Mouse (Mus musculus): ENCODE results near the gene Pusl1. TPM values are rescaled to one million over a fixed set of nuclear protein-coding genes. Genes with fewer than 3 reads are reported as not detected.

Gene Pusl1
- polyA plus RNA-seq (2015; fragmentation: Nextera tagmentation; extraction: Ambion mirVana): 28.7 and 32.4 TPM in 2 replicates

GRCm38 (mm10) chr4:155891551-155892001 is at the start of gene Pusl1, which contains the start of gene Acap3:
TSS of gene Pusl1 (minus strand) at chr4:155891781.
TSS of gene Acap3 (plus strand) at chr4:155891822.
- peak; percentile 88 for ATAC-seq (replicated peaks; ENCODE audit: insufficient number of reproducible peaks, insufficient read depth, low FRiP score, low read depth)
- H3K4me1 ChIP-seq (replicated peaks): peaks cover 41% of the 10 kb centered on the region
- peak within 1 kb of the TSS; percentile 99 for H3K27ac ChIP-seq
- no peaks in the 10 kb centered on the region for H3K9me3 ChIP-seq (replicated peaks)
- peaks cover 29% of the 10 kb centered on the region for H3K36me3 ChIP-seq
- no peaks in the 10 kb centered on the region for H3K27me3 ChIP-seq
- under 1% methylated on average over 52 of the region's 52 CpGs for WGBS
- peak within 1 kb of the TSS; percentile 93 for H3K9ac ChIP-seq
- H3K4me2 ChIP-seq: peak within 1 kb of the TSS; percentile 93
- peak within 1 kb of the TSS; percentile 88 for H3K4me3 ChIP-seq

GRCm38 (mm10) chr4:155932031-155932430 is 40.5 kb upstream of the Pusl1 start:
- no peak overlapping the region for H3K9ac ChIP-seq
- peaks cover 4% of the 10 kb centered on the region for H3K27me3 ChIP-seq
- no peak for ATAC-seq (replicated peaks; ENCODE audit: insufficient number of reproducible peaks, insufficient read depth, low FRiP score, low read depth)
- no peak overlapping the region for H3K27ac ChIP-seq
- H3K4me2 ChIP-seq: no peak overlapping the region
- no peaks in the 10 kb centered on the region for H3K4me1 ChIP-seq (replicated peaks)
- H3K9me3 ChIP-seq (replicated peaks): no peaks in the 10 kb centered on the region
- no peak overlapping the region for H3K4me3 ChIP-seq
- no peaks in the 10 kb centered on the region for H3K36me3 ChIP-seq
- 58% methylated on average over 1 of the region's 1 CpGs for WGBS

GRCm38 (mm10) chr4:155908751-155909150 is 17.2 kb upstream of the Pusl1 start:
- Histone ChIP-seq H3K9me3 (replicated peaks) (no peaks in the 10 kb centered on the region), H3K9ac (no peak overlapping the region), H3K4me1 (replicated peaks) (no peaks in the 10 kb centered on the region), H3K4me3 (no peak overlapping the region), H3K27me3 (no peaks in the 10 kb centered on the region), H3K27ac (no peak overlapping the region), H3K4me2 (no peak overlapping the region), H3K36me3 (peaks cover 15% of the 10 kb centered on the region; the same call in 1 of the 2 replicates)
- no peak for ATAC-seq (replicated peaks; ENCODE audit: insufficient number of reproducible peaks, insufficient read depth, low FRiP score, low read depth)
- 81% methylated on average over 4 of the region's 4 CpGs for WGBS

GRCm38 (mm10) chr4:155908281-155908680 is 16.7 kb upstream of the Pusl1 start:
- 70% methylated on average over 7 of the region's 7 CpGs for WGBS

GRCm38 (mm10) chr4:155907003-155907402 is 15.4 kb upstream of the Pusl1 start:
- Histone ChIP-seq H3K4me2 (no peak overlapping the region), H3K27ac (no peak overlapping the region), H3K36me3 (peaks cover 31% of the 10 kb centered on the region; the same call in 1 of the 2 replicates), H3K9ac (no peak overlapping the region), H3K9me3 (replicated peaks) (no peaks in the 10 kb centered on the region), H3K27me3 (no peaks in the 10 kb centered on the region), H3K4me1 (replicated peaks) (no peaks in the 10 kb centered on the region), H3K4me3 (no peak overlapping the region)
- WGBS: 66% methylated on average over 11 of the region's 11 CpGs
- no peak for ATAC-seq (replicated peaks; ENCODE audit: insufficient number of reproducible peaks, insufficient read depth, low FRiP score, low read depth)

More at GRCm38 (mm10) chr4:155908281-155908680, 16.7 kb upstream of the Pusl1 start:
- Histone ChIP-seq H3K9me3 (replicated peaks) (no peaks in the 10 kb centered on the region), H3K27me3 (no peaks in the 10 kb centered on the region), H3K4me2 (no peak overlapping the region), H3K4me3 (no peak overlapping the region), H3K4me1 (replicated peaks) (no peaks in the 10 kb centered on the region), H3K36me3 (peaks cover 19% of the 10 kb centered on the region; the same call in 1 of the 2 replicates), H3K27ac (no peak overlapping the region), H3K9ac (no peak overlapping the region)
- ATAC-seq (replicated peaks; ENCODE audit: insufficient number of reproducible peaks, insufficient read depth, low FRiP score, low read depth): no peak

- WGBS: 84% methylated on average over 9 of the region's 9 CpGs
- no peak for ATAC-seq (replicated peaks; ENCODE audit: insufficient number of reproducible peaks, insufficient read depth, low FRiP score, low read depth)
- Histone ChIP-seq H3K4me1 (replicated peaks) (peaks cover 7% of the 10 kb centered on the region), H3K9me3 (replicated peaks) (no peaks in the 10 kb centered on the region), H3K4me2 (no peak overlapping the region), H3K27me3 (no peaks in the 10 kb centered on the region), H3K9ac (no peak overlapping the region), H3K36me3 (peaks cover 32% of the 10 kb centered on the region; the same call in 1 of the 2 replicates), H3K27ac (no peak overlapping the region), H3K4me3 (no peak overlapping the region)
These were observed 14.5 kb upstream of the Pusl1 start for GRCm38 (mm10) chr4:155906125-155906524.

GRCm38 (mm10) chr4:155905634-155906033 is 14.1 kb upstream of the Pusl1 start:
- Histone ChIP-seq H3K9ac (no peak overlapping the region), H3K4me3 (no peak overlapping the region), H3K4me1 (replicated peaks) (peaks cover 12% of the 10 kb centered on the region), H3K27me3 (no peaks in the 10 kb centered on the region), H3K4me2 (no peak overlapping the region), H3K9me3 (replicated peaks) (no peaks in the 10 kb centered on the region), H3K27ac (no peak overlapping the region), H3K36me3 (peaks cover 32% of the 10 kb centered on the region; the same call in 1 of the 2 replicates)
- no peak for ATAC-seq (replicated peaks; ENCODE audit: insufficient number of reproducible peaks, insufficient read depth, low FRiP score, low read depth)
- 87% methylated on average over 13 of the region's 13 CpGs for WGBS

- Histone ChIP-seq H3K4me3 (no peak overlapping the region), H3K4me1 (replicated peaks) (peaks cover 12% of the 10 kb centered on the region), H3K9me3 (replicated peaks) (no peaks in the 10 kb centered on the region), H3K4me2 (no peak overlapping the region), H3K9ac (no peak overlapping the region), H3K36me3 (peaks cover 37% of the 10 kb centered on the region; the same call in 1 of the 2 replicates), H3K27me3 (no peaks in the 10 kb centered on the region), H3K27ac (no peak overlapping the region)
- ATAC-seq (replicated peaks; ENCODE audit: insufficient number of reproducible peaks, insufficient read depth, low FRiP score, low read depth): no peak
- WGBS: 92% methylated on average over 13 of the region's 13 CpGs
These were observed 12.9 kb upstream of the Pusl1 start for GRCm38 (mm10) chr4:155904318-155905102.

- H3K36me3 ChIP-seq: peaks cover 40% of the 10 kb centered on the region; the same call in 1 of the 2 replicates
- no peak for ATAC-seq (replicated peaks; ENCODE audit: insufficient number of reproducible peaks, insufficient read depth, low FRiP score, low read depth)
- H3K27me3 ChIP-seq: no peaks in the 10 kb centered on the region
- no peak overlapping the region for H3K9ac ChIP-seq
- 92% methylated on average over 13 of the region's 13 CpGs for WGBS
- H3K4me1 ChIP-seq (replicated peaks): peaks cover 12% of the 10 kb centered on the region
- no peaks in the 10 kb centered on the region for H3K9me3 ChIP-seq (replicated peaks)
- H3K4me2 ChIP-seq: no peak overlapping the region
- no peak overlapping the region for H3K27ac ChIP-seq
- no peak overlapping the region for H3K4me3 ChIP-seq
These were observed 11.7 kb upstream of the Pusl1 start for GRCm38 (mm10) chr4:155903246-155903645.

- Histone ChIP-seq H3K4me1 (replicated peaks) (peaks cover 12% of the 10 kb centered on the region), H3K36me3 (peaks cover 45% of the 10 kb centered on the region), H3K4me3 (no peak overlapping the region), H3K27ac (no peak overlapping the region), H3K9me3 (replicated peaks) (no peaks in the 10 kb centered on the region), H3K4me2 (no peak overlapping the region), H3K9ac (no peak overlapping the region), H3K27me3 (no peaks in the 10 kb centered on the region)
- ATAC-seq (replicated peaks; ENCODE audit: insufficient number of reproducible peaks, insufficient read depth, low FRiP score, low read depth): 0 out of 2 replicates have a peak, but pooled peaks have one; percentile 44
- WGBS: 29% methylated on average over 3 of the region's 3 CpGs
These were observed 9.6 kb upstream of the Pusl1 start for GRCm38 (mm10) chr4:155901205-155901604.

- H3K36me3 ChIP-seq: peaks cover 36% of the 10 kb centered on the region
- H3K27ac ChIP-seq: no peak overlapping the region
- H3K9ac ChIP-seq: no peak overlapping the region
- WGBS: 87% methylated on average over 7 of the region's 7 CpGs
- H3K4me1 ChIP-seq (replicated peaks): peaks cover 24% of the 10 kb centered on the region
- no peak for ATAC-seq (replicated peaks; ENCODE audit: insufficient number of reproducible peaks, insufficient read depth, low FRiP score, low read depth)
- no peaks in the 10 kb centered on the region for H3K9me3 ChIP-seq (replicated peaks)
- H3K4me3 ChIP-seq: no peak overlapping the region
- no peak overlapping the region for H3K4me2 ChIP-seq
- no peaks in the 10 kb centered on the region for H3K27me3 ChIP-seq
These were observed 7.8 kb upstream of the Pusl1 start for GRCm38 (mm10) chr4:155899355-155899754.

All from heart, embryonic 15.5 days (tissue).